Mouse (Mus musculus) heart, adult 2 months (tissue): ENCODE results near the gene Pnrc2. TPM values are rescaled to one million over a fixed set of nuclear protein-coding genes. Genes with fewer than 3 reads are reported as not detected.

Experiments
- DNase-seq, 2 experiments: peaks; one replicate each; pipeline ENCODE4 v3.0.0; 2021
- H3K27ac ChIP-seq: fragments of 200-600 bp; 2 replicates; pipeline ENCODE4 v1.8.1; 2022
- H3K27me3 ChIP-seq: fragments of 200-500 bp; 2 replicates; pipeline ENCODE4 v1.6.1; 2012; ENCODE audit warnings: mild to moderate bottlenecking, low read length, inconsistent platforms, mixed read lengths; ENCODE audit not compliant: control insufficient read depth, insufficient read depth
- H3K36me3 ChIP-seq: fragments of 200-500 bp; 2 replicates; pipeline ENCODE4 v1.6.1; 2012; ENCODE audit warnings: low read length, inconsistent platforms; ENCODE audit not compliant: control insufficient read depth, insufficient read depth
- H3K4me1 ChIP-seq: fragments of 200-500 bp; 2 replicates; pipeline ENCODE4 v1.6.1; 2011; ENCODE audit warnings: low read length; ENCODE audit not compliant: control insufficient read depth, insufficient read depth
- H3K4me3 ChIP-seq: fragments of 200-600 bp; 2 replicates; pipeline ENCODE4 v1.8.1; 2022
- H3K79me2 ChIP-seq: fragments of 200-500 bp; replicated peaks from 2 replicates; pipeline ENCODE4 v1.6.1; 2012; ENCODE audit warnings: mild to moderate bottlenecking, inconsistent platforms, low read length, moderate library complexity, mixed read lengths; ENCODE audit not compliant: control insufficient read depth, insufficient read depth
- H3K9ac ChIP-seq: fragments of 200-500 bp; 2 replicates; pipeline ENCODE4 v1.6.1; 2012; ENCODE audit warnings: low read depth, mild to moderate bottlenecking, control low read depth, inconsistent platforms, low read length, mixed read lengths
- CTCF ChIP-seq: fragments of 200-600 bp; IDR thresholded peaks from 2 replicates; pipeline ENCODE4 v1.8.1; 2022; ENCODE audit warnings: antibody characterized with exemption, mild to moderate bottlenecking, moderate library complexity
- EP300 ChIP-seq: fragments of 200-500 bp; IDR thresholded peaks from 2 replicates; pipeline ENCODE4 v1.6.1; 2011; ENCODE audit warnings: low read depth, low read length, control low read depth; ENCODE audit not compliant: insufficient read depth
- POLR2A ChIP-seq: fragments of 200-500 bp; IDR thresholded peaks from 2 replicates; pipeline ENCODE4 v1.6.1; 2011; ENCODE audit warnings: mild to moderate bottlenecking, low read depth, low read length, control low read depth; ENCODE audit not compliant: insufficient read depth
- WGBS: fragments of 180-500 bp; shearing (Covaris S2); methylation state at CpG from one replicate; pipeline ENCODE4 v1.1.7; 2018; 5-methylcytosine and 5-hydroxymethylcytosine counted together
- intact Hi-C: fragments of 180-260 bp; cut with DNase I; formaldehyde crosslinking; loops from one replicate; pipeline ENCODE4 v1.15.1; 2025
- polyA plus RNA-seq: library from polyadenylated mRNA; depleted of rRNA; stranded (reverse); fragments of >200 nt; gene quantifications from 2 replicates; pipeline ENCODE4 v1.2.3, GENCODE M21; 2012
- total RNA-seq, 2 experiments: library from RNA; stranded (reverse); gene quantifications; 2 replicates each; pipeline ENCODE4 v1.2.3; 2021

Gene Pnrc2
- total and polyA plus RNA-seq, 3 experiments = 14.9 to 81.2 (median 58.8) TPM

- Histone ChIP-seq H3K4me3 (no peak overlapping the region), H3K36me3 (no peaks in the 10 kb centered on the region), H3K79me2 (no peaks in the 10 kb centered on the region), H3K4me1 (peaks cover 4% of the 10 kb centered on the region), H3K9ac (no peak overlapping the region), H3K27ac (no peak overlapping the region), H3K27me3 (no peaks in the 10 kb centered on the region)
- no peak for DNase-seq
- no peak for TF ChIP-seq CTCF
- no peak for TF ChIP-seq EP300
- no peak for TF ChIP-seq POLR2A
- intact Hi-C loops = loop anchor here (10.0 kb wide), 1 partner anchor 259 kb away; no protein-coding TSS in a partner anchor
- 73% methylated on average over 6 of the region's 6 CpGs for WGBS
Observed at GRCm38 (mm10) chr4:135896157-135896556, 22.5 kb upstream of the Pnrc2 start.

GRCm38 (mm10) chr4:135895071-135895571 lies 21.5 kb upstream of the Pnrc2 start, which contains the start of gene Cnr2:
Gene Cnr2, plus strand, starts transcription at chr4:135895394.
- Histone ChIP-seq H3K4me3 (no peak within 1 kb of the TSS), H3K27ac (no peak within 1 kb of the TSS), H3K27me3 (no peaks in the 10 kb centered on the region), H3K4me1 (peaks cover 4% of the 10 kb centered on the region), H3K79me2 (no peaks in the 10 kb centered on the region), H3K9ac (no peak within 1 kb of the TSS), H3K36me3 (no peaks in the 10 kb centered on the region)
- TF ChIP-seq EP300 (no peak), POLR2A (no peak), CTCF (no peak)
- intact Hi-C loops = loop anchor here (10.0 kb wide), 1 partner anchor 260 kb away; no protein-coding TSS in a partner anchor
- DNase-seq = peak in 1 of 2 experiments; percentile 50
- 48% methylated on average over 8 of the region's 8 CpGs for WGBS

GRCm38 (mm10) chr4:135892884-135893283 lies 19.2 kb upstream of the Pnrc2 start:
- no peak overlapping the region for H3K9ac ChIP-seq
- no peak overlapping the region for H3K27ac ChIP-seq
- H3K4me3 ChIP-seq = no peak overlapping the region
- WGBS = 51% methylated on average over 4 of the region's 4 CpGs
- intact Hi-C loops = loop anchor here (5.0 to 10.0 kb wide), 2 partner anchors 159 to 262 kb away; partner anchors contain the start of gene Rpl11
- DNase-seq = no peak
- no peaks in the 10 kb centered on the region for H3K27me3 ChIP-seq
- H3K4me1 ChIP-seq = no peaks in the 10 kb centered on the region
- H3K36me3 ChIP-seq = no peaks in the 10 kb centered on the region
- no peaks in the 10 kb centered on the region for H3K79me2 ChIP-seq
- no peak for TF ChIP-seq POLR2A
- TF ChIP-seq EP300 = no peak
- TF ChIP-seq CTCF = peak; percentile 29

GRCm38 (mm10) chr4:135891539-135891938 lies 17.9 kb upstream of the Pnrc2 start:
- Histone ChIP-seq H3K79me2 (no peaks in the 10 kb centered on the region), H3K4me1 (no peaks in the 10 kb centered on the region), H3K36me3 (no peaks in the 10 kb centered on the region), H3K9ac (no peak overlapping the region), H3K27me3 (no peaks in the 10 kb centered on the region), H3K27ac (no peak overlapping the region), H3K4me3 (no peak overlapping the region)
- 92% methylated on average over 2 of the region's 2 CpGs for WGBS
- no peak for DNase-seq
- TF ChIP-seq POLR2A = no peak
- no peak for TF ChIP-seq EP300
- TF ChIP-seq CTCF = no peak
- intact Hi-C loops = loop anchor here (2.0 to 10.0 kb wide), 3 partner anchors 39 to 263 kb away; partner anchors contain the start of gene Rpl11

- WGBS = 4% methylated on average over 4 of the region's 4 CpGs
- intact Hi-C loops = loop anchor here (1.0 to 10.0 kb wide), 5 partner anchors 30 to 265 kb away; partner anchors contain the start of genes Fuca1 and Rpl11
- Histone ChIP-seq H3K4me1 (no peaks in the 10 kb centered on the region; the same call in 1 of the 2 replicates), H3K4me3 (no peak overlapping the region), H3K27ac (no peak overlapping the region), H3K27me3 (no peaks in the 10 kb centered on the region), H3K9ac (no peak overlapping the region), H3K79me2 (no peaks in the 10 kb centered on the region), H3K36me3 (no peaks in the 10 kb centered on the region)
- DNase-seq = peak; percentile 78 to 85
- TF ChIP-seq CTCF (peak; percentile 96), POLR2A (no peak), EP300 (peak; percentile 94)
Observed at GRCm38 (mm10) chr4:135889884-135890283, 16.2 kb upstream of the Pnrc2 start.

- TF ChIP-seq CTCF = no peak
- TF ChIP-seq EP300 = no peak
- TF ChIP-seq POLR2A = no peak
- 80% methylated on average over 7 of the region's 7 CpGs for WGBS
Observed at GRCm38 (mm10) chr4:135889146-135889883, 15.7 kb upstream of the Pnrc2 start.

More at GRCm38 (mm10) chr4:135889146-135889883, 15.7 kb upstream of the Pnrc2 start:
- Histone ChIP-seq H3K79me2 (no peaks in the 10 kb centered on the region), H3K27ac (no peak overlapping the region), H3K9ac (no peak overlapping the region), H3K36me3 (no peaks in the 10 kb centered on the region), H3K27me3 (no peaks in the 10 kb centered on the region), H3K4me3 (no peak overlapping the region), H3K4me1 (no peaks in the 10 kb centered on the region; the same call in 1 of the 2 replicates)
- intact Hi-C loops = no loop called here
- no peak for DNase-seq
